Mouse (Mus musculus) 3134 (cell line): ENCODE results near the gene Cenpl.

Experiments used
- DNase-seq: peaks from one replicate; pipeline ENCODE4 v3.0.0-alpha.2; 2011; ENCODE audit warnings: low spot score; ENCODE audit not compliant: insufficient read length; ENCODE audit errors: extremely low read depth

The Cenpl gene

DNA sequence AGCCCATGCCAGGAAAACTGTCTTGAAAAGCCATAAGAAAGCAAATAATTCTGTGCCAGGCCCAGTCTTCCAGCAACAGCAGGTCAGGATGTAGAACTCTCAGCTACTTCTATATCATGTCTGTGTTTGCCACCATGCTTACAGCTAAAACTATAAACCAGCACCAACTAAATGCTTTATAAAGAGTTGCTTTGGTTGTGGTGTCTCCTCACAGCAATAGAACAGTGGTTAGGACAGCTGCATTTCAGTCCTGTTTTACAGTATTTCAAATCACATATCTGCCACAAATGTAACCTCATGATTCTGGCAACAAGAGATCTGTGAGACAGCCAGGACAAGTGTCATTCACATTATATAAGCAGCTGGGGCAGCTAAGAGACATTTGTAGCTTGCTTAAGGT lies 29.7 kb upstream of the Cenpl start:
- peak; percentile 45 for DNase-seq

- no peak for DNase-seq
Measured at GRCm38 (mm10) chr1:161041261-161042020, 29.1 kb upstream of the Cenpl start.

DNA sequence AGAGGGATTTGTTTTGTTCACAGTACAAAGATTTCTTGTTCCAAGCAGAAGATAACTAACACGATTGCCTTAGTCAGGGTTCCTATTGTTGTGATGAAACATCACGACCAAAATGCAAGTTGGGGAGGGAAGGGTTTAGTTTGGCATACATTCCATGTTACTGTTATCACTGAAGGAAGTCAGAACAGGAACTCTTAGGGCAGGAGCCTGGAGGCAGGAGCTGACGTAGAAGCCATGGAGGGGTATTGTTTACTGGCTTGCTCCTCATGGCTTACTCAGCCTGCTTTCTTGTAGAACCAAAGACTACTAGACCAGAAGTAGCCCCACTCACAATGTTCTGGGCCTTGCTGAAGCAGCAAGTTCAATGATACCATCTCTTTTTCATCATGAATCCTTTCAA lies 23.5 kb upstream of the Cenpl start:
- DNase-seq, result no peak

DNA sequence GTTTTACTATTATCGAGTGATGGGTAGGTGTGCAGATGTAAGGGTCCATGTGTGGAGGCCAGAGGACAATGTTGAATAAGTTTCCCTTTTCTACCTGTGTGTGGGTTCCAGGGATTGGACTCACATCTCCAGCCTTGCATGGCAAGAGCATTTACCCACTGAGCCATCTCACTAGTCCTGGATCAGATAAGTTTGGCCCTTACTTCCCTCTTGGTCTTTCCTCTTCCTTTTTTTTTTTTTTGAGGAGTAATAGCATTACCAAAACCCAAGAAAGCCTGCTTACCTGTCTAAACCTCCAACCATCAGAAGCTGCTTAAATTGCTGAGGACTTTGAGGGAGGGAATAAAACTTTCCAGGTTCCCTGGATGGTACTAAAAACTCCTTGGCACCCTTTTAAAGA lies 13.3 kb upstream of the Cenpl start:
- DNase-seq, result no peak

GRCm38 (mm10) chr1:161063351-161063750 lies 7.2 kb upstream of the Cenpl start:
- no peak for DNase-seq

DNA sequence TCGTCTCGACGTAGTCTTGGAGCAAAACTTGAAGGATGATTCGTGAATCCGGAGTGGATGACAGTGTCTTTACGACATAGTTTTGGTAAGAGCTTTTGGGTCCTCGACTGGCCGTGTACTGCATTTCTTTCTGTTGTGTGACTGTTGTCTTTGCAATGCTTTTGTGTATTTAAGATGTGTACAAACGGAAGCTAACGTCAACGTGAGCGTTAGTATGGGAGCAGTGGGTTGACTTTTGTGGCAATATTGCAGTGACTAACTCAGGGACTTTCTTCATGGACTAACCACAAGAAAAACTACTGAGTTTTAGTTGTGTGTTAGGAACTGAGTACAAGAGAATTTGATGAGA lies 733 bp downstream of the Cenpl start:
- DNase-seq, result no peak

DNA sequence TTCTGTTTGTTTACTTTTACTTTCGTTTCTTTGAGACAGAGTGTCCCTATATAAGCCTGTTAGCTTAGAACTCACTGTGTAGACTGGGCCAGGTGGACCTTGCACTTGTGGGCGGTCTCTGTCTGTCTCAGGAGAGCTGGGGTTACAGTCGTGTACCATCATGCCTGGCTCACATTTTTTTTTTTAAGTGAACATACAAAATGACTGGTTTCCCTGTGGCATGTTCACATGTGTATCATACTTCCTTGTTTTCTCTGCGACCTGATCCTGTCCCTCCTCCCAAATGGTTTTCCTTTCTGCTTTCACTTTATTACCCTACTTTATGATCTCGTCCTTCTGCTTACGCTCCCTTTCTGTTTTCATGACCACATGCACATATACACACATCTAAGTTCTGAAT lies 5.7 kb downstream of the Cenpl start:
- DNase-seq, result no peak

GRCm38 (mm10) chr1:161077243-161077642 lies 6.7 kb downstream of the Cenpl start:
- DNase-seq, result no peak

DNA sequence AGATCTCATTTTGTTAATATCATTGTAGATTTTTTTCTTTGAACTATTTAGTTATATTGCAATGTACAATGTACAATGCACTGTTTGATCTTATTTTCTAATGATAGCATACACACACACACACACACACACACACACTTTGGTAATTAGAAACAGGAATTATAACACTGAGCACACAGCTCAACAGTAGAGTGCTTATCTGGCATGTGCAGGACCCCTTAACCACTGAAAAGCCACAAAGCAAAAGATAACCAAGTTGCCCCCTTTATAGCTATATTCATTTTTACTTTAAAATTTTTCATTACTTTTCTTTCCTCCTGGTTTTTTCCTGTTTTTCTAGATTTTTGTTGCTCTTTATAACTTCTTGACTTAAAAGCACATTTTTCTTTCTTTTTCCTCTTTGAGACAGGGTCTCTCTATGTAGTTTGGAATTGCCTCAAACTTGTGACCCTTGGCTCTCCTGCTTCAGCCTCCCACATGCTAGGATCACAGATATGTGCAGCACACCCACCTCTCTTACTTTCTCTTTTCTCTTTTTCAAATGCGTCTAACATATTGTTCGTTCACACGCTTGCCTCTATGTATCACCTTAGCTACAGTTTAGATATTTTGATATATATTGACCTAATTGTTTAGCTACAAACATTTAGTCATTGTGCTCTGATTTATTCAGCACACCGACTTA lies 29.4 kb downstream of the Cenpl start:
- DNase-seq, result no peak

DNA sequence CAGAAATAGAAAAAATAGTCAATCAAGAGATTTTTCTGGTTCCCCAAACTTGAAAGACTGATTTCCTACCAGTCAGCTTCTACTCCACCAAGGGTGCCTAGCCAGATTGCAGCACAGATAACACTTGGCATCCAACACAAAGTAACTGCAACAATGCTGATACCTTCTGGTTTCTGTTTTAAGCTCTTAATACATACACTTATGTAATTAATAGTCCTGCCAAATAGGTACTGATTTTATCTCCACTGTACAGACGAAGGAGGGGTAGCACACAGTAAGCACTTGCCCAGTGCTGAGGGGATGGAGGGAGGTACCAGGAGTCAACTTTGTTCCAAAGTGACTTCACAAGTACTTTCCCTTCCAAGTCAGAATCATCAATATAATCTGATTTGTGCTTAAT lies 33.3 kb downstream of the Cenpl start:
- no peak for DNase-seq

DNA sequence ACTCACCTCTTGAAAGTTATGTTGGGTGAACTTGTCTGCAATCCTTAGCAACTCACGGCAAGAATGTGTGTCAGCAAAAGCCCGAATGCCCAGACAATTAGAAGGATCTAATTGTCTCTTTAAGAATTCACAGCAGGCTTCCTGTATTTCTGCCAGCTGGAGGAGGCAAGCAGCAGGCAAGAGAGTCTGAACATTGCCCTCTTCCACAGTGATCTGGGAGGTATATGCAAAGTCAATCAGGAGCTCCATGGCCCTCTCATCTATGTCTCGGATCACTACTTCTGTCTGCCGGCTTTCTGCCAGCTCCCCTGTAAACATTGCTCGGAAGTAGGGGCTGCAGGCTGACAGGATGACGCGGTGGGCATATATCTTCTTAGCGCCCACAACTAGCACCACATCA lies 38.7 kb downstream of the Cenpl start:
- no peak for DNase-seq

GRCm38 (mm10) chr1:161114591-161114990 lies 44.1 kb downstream of the Cenpl start:
- DNase-seq, result no peak

GRCm38 (mm10) chr1:161122661-161123418 lies 52.3 kb downstream of the Cenpl start:
- DNase-seq, result no peak

- DNase-seq, result no peak
Measured at GRCm38 (mm10) chr1:161126461-161126860, 55.9 kb downstream of the Cenpl start.

DNA sequence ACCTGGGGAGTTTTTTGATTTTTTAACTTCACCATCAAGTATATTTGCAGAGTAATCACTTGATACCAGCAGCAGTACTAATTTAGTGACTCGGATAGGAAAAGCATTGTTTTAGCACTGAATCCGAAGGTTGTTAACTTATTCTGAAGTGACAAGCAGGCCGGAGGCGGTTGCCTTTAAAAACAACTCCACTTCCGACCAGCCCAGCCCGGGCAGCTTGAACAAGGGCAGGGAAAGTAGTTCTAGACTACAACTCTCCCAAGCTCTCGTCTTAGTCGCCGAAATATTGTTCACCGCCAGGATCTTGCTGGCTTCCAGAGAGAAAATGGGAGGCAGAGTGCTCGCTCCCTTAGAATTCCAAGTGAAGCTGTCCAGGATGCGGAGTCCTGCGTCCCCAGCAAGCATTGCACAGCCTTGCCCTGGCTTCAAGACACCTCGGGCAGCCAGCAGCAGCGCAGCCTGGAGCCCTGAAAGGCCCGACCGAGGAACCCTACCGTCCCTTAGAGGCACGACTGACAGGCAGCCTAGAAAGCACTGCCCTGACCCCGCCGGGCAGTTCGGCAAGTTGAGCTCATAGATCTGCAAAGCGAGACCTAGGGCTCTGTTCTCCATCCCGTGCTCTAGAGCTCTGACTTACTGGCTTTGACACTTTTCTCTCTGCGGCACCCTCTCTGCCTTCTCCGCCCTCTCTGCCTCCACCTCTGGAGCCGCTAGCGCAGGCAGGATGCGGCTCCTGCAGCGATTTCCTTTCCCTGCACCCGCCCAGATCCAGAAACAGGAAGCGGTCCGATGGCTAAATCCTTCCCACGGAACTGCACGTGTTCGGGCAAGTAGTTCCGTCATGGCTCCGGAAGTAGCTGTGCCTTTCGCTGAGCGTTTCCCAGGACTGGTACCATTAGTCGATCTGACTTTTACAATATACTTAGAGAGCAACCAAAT lies 60.5 kb downstream of the Cenpl start, which contains the start of gene Klhl20:
TSS of gene Klhl20 (minus strand) at position 786 of the 939 bp plus-strand sequence.
- DNase-seq, result peak; percentile 81
